Mouse (Mus musculus) thymus, postnatal 14 days (tissue): ENCODE results near the gene Uqcr10.
"Not testable (repeated sequence)": the region's sequence is repeated elsewhere in the genome, so short reads cannot be mapped to it uniquely, and the experiment has no call there.

Experiments used
- DNase-seq: peaks from one replicate; pipeline ENCODE4 v3.0.0; 2021

The Uqcr10 gene

DNA sequence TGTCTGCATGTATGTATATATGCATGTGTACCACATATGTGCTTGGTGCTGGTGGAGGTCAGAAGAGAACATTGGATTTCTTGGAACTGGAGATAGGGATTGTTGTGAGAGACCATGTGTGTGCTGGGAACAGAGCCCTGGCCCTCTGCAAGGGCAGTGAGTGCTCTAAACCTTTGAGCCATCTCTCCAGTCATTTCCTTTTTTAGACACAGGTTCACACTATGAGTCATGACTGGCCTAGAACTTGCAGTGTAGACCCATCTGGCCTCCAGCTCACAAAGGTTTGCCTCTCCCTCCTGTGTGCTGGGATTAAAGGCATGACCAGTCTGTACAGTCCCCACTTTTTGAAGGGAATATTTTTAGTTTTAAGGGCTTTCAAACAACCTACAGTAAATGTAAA is 8.7 kb upstream of the Uqcr10 start:
- no peak for DNase-seq

DNA sequence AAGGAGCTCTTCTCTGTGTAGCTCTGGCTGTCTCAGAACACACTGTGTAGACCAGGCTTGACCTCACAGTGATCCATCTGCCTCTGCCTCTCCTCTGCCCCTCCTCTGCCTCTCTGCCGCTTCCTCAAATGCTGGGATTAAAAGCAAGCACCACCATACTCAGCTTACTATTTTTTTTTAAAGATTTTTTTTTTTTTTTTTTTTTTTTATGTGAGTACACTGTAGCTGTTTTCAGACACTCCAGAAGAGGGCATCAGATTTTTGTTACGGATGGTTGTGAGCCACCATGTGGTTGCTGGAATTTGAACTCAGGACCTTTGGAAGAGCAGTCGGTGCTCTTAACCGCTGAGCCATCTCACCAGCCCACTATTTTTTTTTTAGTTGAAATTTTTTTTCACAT is 6.0 kb upstream of the Uqcr10 start:
- not testable (repeated sequence) for DNase-seq

DNA sequence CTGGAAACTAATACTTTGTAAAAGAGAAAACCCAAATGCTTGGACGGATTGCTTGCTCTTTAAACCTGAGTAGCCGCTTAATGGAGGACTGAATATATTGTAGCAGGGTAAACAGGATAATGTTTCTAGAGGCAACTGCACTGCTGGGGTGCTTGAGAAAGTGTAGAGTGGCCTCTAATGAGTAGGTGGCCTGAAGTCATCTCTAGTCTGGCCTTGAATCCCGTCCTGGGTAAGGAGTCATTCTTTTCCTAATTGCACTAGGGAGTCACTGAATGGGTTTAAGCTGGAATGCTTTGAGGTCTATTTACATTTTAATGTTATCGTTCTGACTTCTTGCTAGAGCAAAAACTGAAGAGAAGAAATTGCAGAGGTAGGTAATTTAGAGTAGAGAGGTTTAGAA is 1.0 kb upstream of the Uqcr10 start:
- no peak for DNase-seq

DNA sequence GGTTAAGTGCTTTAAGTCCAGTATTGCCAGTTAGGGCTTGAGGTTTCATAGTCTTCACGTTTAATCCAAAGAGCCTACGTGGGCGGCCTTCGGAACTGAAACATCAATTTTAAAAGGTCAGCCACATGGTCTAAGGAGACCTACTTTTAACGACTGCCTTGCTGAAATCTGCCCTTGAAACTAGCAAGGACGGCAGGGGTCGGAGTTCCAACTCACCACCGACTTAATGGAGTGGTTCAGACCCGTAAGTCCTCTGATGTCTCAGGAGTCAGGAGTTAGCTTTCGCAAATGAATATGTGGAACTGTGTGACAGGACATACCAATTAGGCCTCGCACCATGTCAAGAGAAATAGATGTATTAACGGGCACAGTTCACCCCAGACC is 462 bp downstream of the Uqcr10 start:
- DNase-seq: no peak

DNA sequence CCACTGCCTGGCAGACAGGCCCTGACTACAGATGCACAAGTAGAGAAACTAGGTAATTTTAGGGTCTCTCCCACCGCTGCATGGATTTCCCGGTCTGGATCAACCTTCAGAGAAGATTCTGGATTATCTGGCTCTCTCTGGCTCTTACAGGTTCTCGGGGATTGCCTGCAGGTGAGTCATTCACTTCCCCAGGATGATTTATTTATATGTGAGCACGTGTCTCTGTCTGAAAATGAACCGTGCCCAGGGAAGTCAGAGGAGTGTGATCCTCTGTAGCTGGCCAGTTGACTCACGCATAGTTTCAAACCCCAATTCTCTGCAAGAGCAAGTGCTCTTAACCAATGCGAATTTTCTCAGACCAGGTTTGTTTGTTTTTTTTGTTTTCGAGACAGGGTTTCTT is 3.4 kb downstream of the Uqcr10 start:
- DNase-seq: no peak

DNA sequence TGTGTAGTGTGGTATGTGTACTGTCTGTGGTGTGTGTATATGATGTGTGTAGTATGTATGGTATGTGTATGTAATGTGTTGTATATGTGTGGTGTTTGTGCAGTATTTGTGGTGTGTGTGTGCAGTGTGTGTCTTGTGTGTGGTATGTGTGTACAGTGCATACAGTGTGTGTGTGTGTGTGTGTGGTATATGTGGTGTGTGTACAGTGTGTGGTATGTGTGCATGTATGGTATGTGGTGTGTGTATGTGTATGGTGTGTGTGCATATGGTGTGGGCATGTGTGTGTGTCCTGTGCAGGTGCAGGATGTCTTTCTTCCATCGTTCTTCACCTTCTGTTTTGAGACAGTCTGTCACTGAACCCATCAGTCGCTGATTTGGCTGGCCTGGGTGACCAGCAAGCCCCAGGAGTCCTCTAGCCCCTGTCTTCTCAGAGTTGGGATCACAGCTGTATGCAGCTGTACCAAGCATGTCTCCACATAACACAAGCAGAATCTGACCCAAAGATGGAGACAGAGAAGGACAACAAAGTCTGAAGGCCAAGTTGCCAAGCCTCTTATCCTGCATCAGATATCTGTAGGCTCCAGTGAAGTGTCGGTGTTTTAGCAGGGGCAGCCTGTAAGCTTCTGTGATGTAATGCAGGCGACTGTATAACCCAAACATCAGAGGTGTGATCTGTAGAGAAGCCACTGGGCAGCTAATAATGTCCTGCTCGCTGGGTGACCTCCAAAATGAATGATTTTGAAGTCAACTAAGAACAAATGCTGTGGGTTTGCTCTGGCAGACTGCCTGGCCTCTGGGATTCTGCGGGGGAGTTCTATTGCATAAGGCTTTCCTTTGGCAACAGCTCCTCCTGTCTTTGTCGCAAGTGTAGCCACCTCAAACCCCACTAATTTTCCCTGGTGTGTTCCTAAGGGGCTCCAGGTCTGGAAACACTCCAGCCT is 6.8 kb downstream of the Uqcr10 start:
- no peak for DNase-seq

DNA sequence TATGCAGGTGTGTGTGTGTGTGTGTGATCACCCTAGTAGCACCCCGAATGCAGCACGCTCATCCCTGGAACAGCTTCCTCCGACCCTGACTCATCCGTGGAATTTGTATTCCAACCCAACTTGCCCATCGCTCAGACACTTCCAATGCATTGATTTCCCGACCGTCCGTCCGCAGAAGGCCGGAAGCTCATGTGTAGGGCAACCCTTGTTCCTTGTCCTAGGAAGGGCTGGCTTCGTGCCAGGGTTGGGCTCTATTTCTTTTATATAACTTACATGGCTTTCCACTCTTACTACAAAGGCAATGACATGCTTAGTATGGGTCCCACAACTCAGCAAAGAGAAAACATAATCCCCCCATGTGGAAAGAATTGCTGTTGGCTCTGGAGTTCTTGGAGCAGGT is 12.0 kb downstream of the Uqcr10 start:
- DNase-seq: no peak

DNA sequence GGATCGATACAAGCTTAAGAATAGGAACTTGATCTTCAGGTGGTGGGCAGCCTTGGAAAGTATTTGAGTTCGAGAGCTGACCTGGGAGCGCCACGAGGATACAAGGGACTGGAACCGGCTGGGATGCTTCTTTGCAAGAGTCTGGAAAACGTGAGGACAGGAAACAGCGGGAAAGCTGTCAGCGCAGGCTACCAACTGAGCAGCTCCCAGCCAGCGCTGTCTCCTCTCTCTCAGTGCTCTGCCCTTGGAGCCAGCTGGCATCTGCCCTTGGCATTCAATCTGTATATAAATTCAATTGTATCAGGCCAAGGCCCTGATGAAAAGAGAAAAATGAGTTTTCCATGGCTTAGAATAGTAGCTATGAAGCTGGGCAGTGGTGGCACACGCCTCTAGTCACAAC is 12.9 kb downstream of the Uqcr10 start:
- DNase-seq: no peak

DNA sequence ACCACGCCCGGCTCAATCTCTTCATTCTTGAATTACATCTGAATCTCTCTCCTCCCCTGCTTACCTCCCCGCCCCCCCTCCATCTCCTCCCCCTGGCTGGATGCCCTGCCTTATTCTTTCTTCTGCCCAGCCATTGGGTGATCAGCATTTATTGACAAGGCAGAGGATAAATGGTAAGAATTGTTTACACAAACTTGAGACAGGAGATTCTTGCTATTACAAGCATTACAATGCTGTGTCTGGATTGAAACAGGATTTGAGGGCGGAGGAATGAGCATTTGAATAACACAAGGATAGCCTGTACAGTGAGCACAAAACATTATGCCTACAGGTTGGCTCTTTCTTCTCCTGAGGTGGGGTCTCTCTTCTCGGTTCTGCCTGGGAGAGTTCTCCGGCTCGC is 13.8 kb downstream of the Uqcr10 start:
- DNase-seq: no peak

DNA sequence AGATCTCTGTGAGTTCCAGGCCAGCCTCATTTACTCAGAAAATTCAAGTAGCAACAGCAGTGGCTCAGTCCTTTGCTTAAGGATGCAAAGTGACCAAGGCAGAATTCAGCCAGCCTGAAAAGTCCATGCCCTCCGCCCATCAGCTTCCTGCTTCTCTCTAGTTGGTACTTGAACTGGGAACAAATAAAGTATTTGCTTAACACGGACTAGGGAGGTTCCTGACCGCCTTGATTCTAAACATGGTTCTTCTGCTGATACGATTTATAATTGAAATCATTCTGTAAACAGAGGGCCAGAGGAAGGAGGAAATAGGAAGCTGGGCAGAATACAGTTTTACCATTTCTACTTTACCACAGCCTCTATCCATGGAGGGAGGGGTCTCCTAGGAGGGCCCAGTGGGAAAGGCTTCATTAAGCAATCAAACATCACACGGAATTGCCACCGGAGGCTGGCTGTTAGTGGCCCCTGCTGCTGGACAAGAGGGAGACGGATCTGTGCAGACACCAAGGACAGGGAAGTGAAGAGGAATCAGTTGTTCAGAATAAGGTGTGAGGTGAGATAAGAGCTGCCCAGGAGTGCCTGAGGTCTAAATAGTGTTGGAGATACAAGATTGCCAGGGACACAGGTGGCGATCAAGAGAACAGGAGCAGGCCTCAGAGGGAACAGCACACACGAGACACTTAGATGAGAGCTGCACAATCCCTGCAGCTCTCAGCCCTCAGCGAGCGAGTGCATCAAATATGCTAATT is 15.3 kb downstream of the Uqcr10 start:
- DNase-seq: no peak

DNA sequence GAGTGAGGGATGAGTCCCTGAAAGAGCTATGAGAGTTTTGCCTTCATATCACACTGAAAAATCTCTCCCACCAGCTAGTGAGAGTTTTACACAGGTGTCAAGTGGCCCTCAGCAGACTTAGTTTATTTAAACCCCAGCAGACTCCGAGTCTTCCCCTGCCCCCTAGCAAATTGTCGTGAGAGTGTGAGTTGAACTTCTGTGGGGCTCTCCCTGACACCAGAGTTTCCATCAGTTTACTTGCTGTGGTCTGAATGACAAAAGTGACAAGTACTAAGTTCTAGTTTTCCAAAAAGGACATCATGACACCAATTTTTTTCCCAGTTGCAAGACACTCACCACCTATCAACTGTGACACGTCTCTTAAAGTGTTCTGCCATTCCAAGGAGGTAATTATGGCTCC is 16.3 kb downstream of the Uqcr10 start:
- DNase-seq: no peak

DNA sequence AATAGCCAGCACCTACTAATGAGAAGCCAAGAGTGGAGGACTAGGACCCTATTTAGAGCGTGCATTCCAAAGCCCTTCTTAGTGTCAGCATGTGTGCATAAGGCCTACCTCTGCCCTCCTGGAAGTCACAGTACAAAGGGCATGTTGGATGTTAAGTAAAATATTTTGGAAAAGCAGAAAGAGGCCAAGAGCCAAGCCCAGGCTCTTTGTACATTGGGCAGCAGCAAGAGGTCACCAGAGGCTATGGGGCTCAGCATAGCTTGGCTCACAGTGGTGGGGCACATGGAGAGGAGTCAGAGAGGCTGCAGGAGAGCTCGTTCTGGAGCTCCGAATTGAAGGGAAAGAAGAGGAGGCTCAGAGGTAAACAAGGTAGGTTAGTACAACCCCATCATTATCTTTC is 17.1 kb downstream of the Uqcr10 start:
- DNase-seq: no peak

DNA sequence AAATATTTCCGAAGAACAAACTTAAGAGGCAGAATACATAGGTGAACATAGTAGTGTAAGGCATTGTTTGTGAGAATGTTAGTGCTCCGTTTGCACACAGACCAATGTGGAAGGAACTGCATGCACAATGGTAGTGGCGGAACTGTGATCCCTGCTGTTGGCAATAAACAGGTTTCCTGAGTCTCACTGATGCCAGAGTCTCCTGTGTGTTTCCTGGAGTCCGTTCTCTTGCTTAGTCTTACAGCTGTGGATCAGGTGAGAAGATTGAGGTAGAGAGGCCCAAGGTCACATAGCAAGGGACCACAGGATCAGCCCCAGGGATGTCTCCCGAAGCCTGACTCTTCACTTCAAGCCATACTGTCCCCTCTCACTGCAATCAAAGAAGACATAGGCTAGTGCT is 18.6 kb downstream of the Uqcr10 start:
- DNase-seq: no peak

DNA sequence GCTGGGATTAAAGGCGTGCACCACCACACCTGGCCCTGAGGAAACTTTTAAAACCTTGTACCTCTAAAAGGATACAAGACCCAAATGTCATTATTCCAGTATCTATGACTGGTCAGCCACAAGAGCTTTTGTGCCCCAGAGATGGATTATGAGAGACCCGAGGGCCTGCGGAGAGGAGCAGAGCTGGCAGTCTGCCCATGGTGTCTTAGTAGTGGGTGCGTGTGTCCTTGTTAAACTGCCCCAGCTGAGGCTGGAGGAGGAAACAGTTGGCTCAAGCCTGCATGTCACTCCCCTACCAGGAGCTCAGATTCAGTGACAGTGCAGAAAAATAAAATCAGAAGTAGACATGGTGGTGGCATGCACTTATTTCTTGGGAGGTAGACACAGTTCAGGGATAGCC is 19.1 kb downstream of the Uqcr10 start:
- DNase-seq: no peak

DNA sequence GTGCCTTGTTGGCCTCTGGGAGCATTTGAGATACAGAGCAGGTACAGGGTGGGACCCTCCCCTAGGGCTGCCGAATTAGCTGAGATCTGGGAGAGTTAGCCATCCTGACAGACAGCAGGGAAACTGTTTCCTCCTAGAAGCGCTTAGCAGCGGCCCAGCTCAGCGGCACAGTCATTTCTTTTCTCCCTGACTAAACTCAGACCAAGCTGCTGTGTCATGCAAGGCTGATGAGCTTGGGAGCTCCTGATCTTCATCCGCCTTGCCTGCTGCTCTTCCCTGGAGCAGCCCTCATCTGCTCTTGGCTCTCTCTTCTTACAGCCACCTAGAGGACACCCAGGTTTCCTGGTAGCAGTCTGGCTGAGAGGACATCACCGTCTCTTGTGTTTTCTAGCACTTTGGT is 20.0 kb downstream of the Uqcr10 start:
- DNase-seq: no peak

DNA sequence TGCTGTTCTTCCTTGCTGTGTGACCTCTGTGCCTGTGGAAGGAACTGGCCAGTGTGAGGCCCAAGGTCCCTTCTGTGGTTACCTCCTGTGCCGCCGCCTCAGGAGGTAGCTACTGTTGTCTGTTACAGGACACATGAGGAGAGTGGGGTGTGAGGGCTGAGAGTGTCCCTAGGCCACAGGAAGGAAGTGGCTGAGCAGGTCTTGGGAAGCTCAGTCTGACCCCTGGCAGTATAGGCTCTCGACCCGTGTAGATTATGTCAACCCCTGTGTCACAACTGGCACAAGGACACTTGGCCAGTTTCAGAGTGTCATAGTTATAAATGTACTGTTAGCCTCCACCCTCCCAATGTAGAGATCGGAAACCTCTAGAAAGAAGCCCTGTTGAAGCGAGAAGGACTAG is 20.6 kb downstream of the Uqcr10 start:
- DNase-seq: no peak

DNA sequence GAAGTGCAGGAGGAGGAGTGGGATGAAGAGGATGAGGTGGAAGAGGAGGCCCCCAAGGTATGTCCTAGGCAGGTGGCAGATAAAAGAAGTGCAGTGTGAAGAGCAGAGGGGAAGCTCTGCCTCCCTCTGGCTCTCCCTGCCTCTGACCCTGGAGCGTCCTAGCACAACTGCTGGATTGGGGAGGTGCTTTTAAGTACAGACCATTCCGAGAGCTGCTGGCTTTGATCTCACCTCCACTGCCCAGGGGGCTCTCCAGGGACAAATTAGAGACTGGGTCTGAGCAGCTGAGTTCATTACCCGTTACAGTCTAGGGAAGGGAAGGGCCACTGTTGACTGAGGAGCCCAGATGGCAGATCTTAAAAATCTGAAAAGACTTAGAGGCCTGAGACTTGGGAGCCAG is 24.0 kb downstream of the Uqcr10 start:
- no peak for DNase-seq

DNA sequence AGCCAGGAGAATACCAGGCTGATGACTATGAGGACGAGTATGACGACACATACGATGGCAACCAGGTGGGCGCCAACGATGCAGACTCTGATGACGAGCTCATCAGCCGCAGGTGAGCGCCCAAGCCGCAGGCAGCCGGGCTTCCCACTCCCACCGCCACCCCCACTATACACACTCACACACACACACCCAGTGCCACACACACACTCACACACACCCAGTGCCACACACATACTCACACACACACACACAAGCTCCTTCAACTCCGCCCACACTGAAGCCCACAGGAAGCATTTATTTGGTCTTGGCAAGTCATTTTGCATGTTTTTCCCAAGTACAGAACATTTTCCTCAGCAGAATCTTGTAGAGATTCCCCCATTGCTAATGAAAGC is 24.7 kb downstream of the Uqcr10 start:
- no peak for DNase-seq

DNA sequence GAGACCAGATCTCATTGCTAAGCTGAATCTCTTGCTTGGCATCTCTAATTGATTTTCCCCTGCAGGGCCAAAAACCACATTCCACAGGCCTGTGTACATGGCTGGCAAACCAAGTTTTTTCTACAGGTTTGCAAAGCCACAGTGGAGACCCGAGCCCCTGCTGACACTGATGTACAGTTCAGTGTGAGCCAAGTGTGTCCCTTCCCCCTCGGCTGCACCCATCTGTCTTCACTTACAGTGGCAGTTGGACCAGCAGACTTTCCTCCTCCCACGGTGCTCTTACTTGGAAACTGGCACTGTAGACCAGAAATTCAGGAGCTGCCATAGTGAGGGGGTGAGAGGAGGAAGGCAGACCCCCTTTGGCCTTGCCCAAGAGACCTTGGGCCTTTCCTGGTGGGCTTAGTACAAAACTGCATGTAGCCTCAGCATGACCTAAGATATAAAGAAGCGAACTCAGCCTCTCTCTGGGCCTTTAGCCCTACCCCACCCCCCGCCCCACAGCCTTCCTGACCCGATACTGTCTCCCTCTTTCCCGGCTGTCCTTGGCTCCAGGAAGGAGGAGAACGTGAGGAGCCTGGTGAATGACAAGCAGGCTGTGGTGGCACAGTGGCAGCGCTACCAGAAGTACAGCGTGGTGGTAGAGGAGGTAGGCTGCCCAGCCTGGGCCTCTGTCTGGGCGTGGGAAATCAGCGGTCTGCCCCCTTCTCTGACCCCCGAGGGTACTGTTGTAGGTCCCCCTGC is 25.3 kb downstream of the Uqcr10 start:
- no peak for DNase-seq

DNA sequence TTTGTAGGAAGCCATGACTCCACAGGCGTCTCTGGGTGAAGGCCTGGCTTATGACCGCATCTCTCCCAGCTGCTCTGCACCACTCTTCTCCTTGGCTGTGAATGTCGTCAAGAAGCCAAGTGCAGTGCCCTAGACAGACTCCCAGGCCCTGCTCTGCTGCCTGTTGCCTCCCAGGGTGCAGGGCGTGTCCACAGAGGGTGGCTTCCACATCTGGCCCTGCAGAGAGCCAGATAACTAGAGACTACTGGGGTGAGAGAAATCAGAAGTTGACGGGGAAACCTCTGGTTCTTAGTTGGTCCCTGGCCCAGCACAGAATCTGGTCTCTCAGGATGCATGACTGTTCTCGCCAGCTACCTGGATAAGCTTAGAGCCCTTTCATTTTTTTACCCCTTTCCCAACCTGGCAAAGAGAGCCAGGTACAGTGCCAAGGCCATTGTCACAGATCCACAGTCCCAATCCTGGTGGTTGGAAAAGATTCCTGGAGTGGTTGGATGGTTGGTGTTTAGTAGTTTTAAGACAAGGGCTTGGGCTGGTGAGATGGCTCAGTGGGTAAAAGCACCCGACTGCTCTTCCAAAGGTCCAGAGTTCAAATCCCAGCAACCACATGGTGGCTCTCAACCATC is 26.8 kb downstream of the Uqcr10 start:
- no peak for DNase-seq

DNA sequence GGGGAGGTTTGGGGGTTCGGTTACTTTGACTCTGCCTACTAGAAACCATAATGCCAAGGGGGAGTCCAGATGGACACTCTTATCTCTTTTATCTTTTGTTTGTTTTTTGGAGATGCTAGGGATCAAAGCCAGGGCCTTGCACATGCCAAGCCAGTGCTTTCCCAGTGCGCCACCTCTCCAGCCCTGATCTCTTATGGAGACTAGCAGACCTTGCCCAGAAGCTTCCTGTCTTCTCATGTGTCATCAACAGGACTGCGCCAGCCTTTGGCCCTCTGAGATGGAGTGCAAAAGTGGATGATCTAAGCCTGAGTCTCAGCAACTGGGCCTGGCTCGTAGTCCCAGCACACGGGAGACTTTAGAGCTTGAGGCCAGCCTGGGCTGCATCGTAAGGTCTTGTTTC is 28.4 kb downstream of the Uqcr10 start:
- no peak for DNase-seq

DNA sequence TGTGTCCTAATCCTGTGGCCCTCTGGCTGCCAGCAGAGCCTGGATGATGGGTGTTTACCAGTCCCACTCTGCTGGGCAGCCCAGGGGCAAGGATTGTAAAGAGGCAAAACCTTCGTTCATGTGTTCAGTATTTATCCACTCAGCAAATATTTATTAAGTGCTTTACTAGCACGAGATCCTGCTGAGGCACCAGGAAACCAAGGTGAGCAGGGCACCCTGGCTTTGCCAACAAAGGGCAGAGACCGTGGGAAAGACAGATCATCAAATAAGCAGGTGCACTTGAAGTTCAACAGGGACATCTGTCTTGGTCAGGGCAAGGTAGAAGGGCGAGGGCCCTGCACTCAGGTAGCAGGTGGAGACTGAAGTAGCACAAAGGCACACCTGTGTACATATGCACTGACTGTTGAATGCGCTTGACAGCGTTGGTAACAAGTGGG is 29.0 kb downstream of the Uqcr10 start:
- DNase-seq: no peak

DNA sequence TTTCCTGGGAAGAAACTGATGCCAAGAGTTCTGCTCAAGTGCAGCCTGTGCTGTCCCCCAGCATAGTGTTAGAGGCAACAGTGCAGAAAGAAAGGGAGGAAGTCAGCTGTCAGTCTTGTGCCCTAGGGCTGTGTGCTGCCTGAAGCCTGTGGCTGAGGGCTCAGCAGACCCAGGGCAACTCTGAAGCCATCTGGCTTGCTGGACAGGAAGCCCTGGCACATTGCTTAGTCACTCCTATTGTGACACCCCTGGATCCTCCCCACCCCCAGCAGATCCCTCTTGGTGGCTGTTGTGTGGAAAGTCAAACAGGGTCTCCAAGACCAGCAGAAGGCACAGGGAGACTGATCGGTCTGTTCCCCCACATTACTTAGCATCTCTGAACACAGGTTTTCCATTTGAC is 29.5 kb downstream of the Uqcr10 start:
- no peak for DNase-seq
